Mouse (Mus musculus) ZHBTc4 (cell line): ENCODE data around the gene Lrp10.

Source experiments
- DNase-seq: peaks from one replicate; pipeline ENCODE4 v3.0.0-alpha.2; 2011; ENCODE audit warnings: low read depth, low spot score

Lrp10 gene

GRCm38 (mm10) chr14:54433941-54434531, 29.9 kb upstream of the Lrp10 start:
- DNase-seq = no peak

DNA sequence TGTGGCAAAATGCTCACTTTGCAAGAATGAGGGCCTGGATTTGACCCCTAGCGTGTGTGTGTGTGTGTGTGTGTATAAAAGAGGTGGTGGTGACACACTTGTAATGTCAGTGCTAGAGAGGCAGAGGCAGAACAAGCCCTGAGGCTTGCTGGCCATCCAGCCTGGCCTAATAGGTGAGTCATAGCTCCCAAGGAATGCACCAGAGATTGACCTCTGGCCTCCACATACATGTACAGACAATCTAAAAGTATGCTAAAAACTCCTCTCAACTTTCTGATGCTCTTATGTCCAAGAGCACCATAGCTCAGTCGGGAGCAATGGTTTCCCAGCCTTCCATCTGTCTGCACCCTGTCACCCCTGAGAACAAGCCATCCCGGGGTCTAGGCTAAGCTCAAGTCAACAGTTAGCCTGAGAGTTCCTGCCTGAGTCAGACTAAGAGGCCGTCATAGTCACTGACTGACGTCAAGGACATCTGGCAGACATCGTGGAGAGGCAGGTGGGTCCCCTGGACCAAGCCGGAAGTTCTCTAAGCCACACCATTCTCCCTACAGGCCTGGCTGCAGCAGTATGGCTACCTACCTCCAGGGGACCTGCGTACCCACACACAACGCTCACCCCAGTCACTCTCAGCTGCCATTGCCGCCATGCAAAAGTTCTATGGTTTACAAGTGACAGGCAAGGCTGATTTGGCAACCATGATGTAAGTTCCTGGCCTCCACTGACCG, 28.6 kb upstream of the Lrp10 start:
- DNase-seq = no peak

GRCm38 (mm10) chr14:54439155-54439554, 24.8 kb upstream of the Lrp10 start:
- no peak for DNase-seq

DNA sequence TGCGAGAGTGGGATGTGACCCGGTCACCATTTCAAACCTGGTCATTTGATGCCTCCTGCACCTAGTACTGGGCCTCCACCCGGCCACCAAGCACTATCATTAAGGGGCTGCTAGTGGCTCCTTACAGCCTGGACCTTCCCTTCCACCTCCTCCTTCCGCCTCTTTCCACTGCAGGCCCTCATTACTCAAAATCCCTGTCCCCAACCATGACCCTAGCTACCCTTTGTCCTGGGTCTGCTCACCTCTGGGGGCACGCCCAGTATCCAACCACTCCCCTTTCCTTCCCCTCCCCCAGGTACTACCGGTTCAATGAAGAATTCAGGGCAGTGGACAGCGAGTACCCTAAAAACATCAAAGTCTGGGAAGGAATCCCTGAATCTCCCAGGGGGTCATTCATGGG, 24.3 kb upstream of the Lrp10 start:
- no peak for DNase-seq

GRCm38 (mm10) chr14:54440538-54440937, 23.4 kb upstream of the Lrp10 start:
- DNase-seq = no peak

- DNase-seq = peak; percentile 72
These were observed 22.6 kb upstream of the Lrp10 start for GRCm38 (mm10) chr14:54441365-54441764.

DNA sequence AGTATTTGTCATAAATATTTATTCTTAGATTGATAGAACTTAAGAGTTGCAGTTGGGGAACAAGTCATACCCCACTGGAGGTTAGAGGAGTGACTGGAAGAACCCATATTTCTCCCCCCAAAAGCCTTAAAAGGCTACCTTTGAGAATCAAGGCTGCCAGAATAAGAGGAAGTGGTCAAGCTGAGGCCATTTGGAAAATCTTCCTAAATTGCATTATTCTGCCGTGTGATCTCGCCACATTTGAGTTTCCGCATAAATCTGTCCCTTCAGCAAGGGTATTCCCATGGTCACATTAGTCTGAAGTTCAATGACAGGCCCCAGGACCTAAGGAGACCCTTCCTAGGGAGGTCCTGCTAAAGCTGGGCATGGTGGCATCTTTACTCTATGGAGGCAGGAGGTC, 21.4 kb upstream of the Lrp10 start:
- DNase-seq = no peak

DNA sequence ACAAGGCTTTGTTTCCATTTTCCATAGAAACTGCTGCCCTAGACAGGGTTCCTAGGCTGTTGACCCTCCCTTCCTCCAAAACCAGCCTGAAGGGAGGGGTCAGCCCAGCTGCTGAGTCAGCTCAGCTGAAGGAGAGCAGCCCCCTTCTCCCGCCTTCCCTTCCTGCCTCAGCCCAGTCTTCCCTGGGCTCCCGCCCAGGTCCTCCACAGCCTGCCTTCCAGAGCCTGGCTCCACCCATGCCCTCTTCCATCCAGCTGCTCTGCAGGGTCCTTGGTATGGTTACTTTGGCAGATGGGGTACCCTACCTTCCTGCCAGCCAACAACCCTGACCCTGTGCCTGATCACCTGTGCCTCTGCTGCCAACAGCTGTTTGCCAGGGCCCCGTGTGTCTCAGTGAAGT, 20.7 kb upstream of the Lrp10 start:
- no peak for DNase-seq

DNA sequence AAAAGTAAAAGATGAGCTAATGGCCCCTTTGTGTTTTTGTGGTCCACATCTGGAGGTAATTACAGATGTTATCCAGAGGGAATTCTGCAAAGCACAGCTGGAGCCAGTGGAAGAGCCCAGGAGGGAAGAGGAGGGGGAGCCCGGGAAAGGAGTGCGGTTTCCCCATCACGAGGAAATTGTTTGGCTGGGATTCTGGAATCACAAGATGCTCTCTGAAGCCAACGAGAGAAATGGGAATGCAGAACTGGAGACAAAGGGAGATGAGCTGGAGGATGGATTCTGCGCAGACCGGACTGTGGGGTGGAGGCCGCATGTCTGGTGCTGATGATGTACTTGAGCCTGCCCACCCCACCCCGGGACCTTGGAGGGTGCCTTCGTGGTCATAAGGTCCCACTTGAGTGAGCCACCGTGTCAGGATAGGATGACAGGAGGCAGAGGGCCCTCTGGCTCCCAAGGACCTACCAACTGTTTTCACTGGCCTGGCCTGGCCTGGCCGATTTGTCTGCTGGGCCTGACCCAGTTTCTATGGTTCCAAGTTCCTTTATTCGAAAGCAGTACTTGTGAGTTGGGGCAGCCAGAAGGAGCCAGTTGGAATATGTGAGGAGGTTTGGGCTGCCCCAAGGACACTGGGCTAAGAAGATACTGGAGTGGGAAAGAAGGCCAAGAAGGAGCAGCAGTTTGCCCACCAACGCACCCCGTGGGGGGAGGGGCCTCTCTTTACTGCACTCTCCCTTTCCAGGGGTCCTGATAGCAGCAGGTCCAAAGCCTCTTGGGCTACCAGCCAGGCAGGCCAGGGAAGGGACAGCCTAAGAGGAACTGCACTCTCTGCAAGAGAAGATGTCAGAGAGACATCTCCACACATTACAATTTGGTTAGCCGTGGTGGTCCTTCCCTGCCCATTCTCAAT, 20.0 kb upstream of the Lrp10 start:
- no peak for DNase-seq

- DNase-seq = no peak
These were observed 18.5 kb upstream of the Lrp10 start for GRCm38 (mm10) chr14:54445476-54445875.

GRCm38 (mm10) chr14:54453566-54453965, 10.4 kb upstream of the Lrp10 start:
- no peak for DNase-seq

DNA sequence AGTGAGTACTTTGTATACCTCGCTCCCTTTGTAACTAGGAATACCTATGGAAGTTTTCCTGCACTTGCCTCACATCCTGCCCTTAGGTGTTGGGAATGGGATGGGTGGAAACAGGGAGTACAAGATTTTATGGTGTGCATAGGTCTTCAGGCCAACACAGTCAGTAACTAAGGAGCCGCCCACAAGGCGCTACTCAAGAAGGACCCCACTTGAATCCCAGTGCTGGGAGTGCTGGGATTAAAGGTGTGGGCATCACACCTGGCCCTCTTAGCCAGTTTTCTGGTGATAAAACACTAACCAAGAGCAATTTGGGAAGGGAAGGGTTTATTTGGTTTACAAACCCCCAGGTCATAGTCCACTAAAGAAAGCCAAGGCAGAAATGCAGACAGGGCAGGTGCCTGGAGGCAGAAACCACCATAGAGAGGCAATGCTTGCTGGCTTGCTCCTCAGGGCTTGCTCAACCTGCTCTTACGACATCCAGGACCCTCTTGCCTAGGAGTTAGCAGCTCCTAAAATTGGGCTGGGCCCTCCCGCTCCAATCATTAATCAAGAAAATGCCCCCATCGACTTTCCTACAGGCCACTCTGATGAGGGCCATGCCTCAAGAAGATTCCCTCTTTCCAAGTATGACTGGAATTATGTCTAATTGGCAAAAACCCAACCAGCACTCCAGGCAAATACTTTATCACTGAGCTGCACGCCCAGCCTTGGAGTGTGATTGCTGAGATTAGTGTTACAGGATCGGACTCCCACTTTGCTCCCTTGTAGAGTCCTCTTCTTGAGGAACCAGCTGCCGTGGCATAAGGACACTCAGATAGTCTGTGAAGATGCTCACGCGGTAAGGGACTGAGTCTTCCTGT, 9.0 kb upstream of the Lrp10 start:
- DNase-seq = no peak

DNA sequence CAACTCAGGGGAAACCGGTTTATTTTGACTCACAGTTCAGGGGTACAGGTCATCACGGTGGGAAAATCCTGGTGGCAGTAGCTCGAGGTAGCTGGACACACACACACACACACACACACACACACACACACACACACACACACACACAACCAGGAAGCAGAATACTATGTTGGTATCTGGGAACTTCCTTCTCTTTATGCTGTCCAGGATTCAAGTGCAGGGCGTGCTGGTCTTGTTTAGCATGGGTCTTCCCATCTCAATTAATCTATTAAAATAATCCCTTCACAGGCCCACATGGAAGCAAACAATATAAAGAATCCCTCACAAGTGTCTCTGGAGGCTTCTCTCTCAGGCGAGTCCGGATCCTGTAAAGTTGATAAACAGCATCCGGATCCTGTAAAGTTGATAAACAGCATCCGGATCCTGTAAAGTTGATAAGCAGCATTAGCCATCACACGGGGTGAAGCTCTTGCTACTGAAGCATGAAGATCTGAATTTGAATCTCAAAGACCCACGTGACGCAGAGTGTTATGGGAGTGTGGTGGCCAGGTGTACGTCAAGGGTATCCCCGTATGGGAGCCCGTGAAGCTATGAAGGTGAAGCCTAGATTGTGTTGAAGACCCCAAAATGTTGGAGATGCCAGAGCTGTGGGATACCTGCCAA, 5.9 kb upstream of the Lrp10 start:
- DNase-seq = no peak

DNA sequence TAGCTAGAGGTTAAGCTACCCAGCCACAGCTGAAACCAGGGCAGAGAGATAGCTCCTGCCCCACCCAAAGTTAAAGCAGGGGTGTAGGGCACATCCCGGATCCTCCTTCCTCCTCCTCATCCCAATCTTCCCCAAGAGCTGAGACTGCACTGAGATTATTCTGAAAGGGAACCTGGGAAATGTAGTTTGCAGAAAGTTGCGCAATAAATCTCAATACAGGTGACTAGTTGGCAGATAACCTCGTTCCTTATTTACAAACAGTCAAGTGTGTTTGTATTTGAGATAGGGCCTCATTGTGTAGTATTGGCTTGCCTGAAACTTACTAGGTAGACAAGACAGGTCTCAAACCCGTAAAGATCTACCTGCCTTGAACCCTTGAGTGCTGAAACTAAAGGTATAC, 1.8 kb upstream of the Lrp10 start:
- no peak for DNase-seq

- no peak for DNase-seq
These were observed 604 bp upstream of the Lrp10 start for GRCm38 (mm10) chr14:54463108-54463958.

DNA sequence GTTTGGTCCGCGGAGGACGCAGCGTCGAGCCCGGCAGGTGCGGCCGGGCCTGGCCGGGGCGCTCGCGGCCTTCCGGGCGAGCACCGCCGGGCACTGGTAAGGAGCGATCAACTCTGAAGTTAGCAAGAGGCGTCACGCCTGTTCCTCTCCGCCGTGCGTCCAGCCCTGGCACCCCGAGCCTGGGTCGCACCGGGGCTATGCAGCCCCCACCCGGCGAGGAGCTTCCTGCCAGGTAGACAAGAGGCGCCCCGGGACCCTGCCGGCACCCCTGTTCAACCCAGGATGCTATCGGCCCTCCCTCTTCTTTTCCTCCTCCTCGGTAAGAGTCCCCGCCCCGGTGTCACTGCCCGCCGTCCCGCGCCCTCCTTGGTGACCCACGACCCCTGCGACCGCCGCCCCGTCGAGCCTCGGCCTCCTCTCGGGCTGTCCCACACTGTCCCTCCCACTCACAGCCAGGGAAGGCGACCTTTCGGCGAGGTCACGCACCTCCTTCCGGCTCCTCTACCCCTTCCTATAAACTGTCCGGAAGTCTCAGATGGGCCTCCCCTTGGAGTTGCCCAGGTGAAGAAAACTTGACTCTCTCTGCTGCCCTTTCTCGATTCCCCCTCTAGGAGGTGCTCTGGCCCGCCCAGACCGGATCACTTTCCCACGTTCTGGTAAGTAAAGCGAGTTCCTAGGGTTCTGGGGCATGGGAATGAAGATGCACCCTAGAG, 512 bp downstream of the Lrp10 start:
- peak; percentile 93 for DNase-seq

- no peak for DNase-seq
These were observed 7.5 kb downstream of the Lrp10 start for GRCm38 (mm10) chr14:54471467-54471866.

- no peak for DNase-seq
These were observed 8.7 kb downstream of the Lrp10 start for GRCm38 (mm10) chr14:54472671-54473070.

GRCm38 (mm10) chr14:54474744-54475143, 10.8 kb downstream of the Lrp10 start:
- DNase-seq = no peak
